ENCODE assay signal across 8 mouse cellular contexts in the genomic region with DNA sequence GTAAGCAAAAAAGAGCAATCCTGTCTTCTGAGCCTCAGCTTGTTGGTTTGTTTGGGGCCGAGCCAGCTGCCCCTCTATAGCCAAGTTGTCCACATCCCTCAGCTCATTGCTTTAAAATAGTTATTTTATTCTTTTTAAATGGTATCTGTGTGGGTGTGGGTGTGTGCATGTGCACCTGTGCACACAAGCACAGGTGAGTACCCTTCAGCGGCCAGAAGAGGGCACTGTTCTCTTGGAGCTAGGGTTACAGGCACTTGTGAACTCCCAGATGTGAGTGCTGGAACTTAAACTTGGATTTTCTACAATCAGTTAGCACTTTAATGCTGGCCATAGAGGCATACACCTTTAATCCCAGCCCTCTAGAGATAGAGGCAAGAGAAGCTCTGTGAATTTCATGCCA. TPM values are rescaled to one million over a fixed set of nuclear protein-coding genes. Genes with fewer than 3 reads are reported as not detected.
DNase-seq lines count a peak whose midpoint lies in the region; ATAC-seq and TF ChIP-seq lines count a peak whose summit lies in the region.

No protein-coding gene starts in this region.

- TF ChIP-seq CTCF in kidney, adult 2 months (conservative IDR thresholded peaks at IDR 0.05; ENCODE audit: insufficient read depth, insufficient read length, low read depth, low read length), result peak; percentile 83

- H3K27ac ChIP-seq in kidney, adult 2 months (ENCODE audit: insufficient read depth, low read depth, low read length), result no peak overlapping the region
- no peak overlapping the region for H3K27ac ChIP-seq in kidney, embryonic 14.5 days (ENCODE audit: low read depth, low read length)

- 41% methylated on average over 2 of the region's 2 CpGs for WGBS in kidney, adult 2 months
- 46% methylated on average over 2 of the region's 2 CpGs for WGBS in kidney, embryonic 14.5 days

- H3K36me3 ChIP-seq in kidney, adult 2 months (ENCODE audit: control insufficient read depth, insufficient read depth, low read length), result no peaks in the 10 kb centered on the region
- H3K36me3 ChIP-seq in kidney, embryonic 14.5 days (ENCODE audit: control insufficient read depth, insufficient read depth, low read length), result no peaks in the 10 kb centered on the region

- no peak overlapping the region for H3K4me3 ChIP-seq in kidney, adult 2 months (ENCODE audit: insufficient read depth, low read depth, low read length)
- no peak overlapping the region for H3K4me3 ChIP-seq in kidney, embryonic 14.5 days (ENCODE audit: low read length)

- no peaks in the 10 kb centered on the region for H3K4me1 ChIP-seq in kidney, adult 2 months (ENCODE audit: control insufficient read depth, insufficient read depth, low read length)
- no peaks in the 10 kb centered on the region for H3K4me1 ChIP-seq in kidney, embryonic 14.5 days (ENCODE audit: control insufficient read depth, insufficient read depth, low read length)

- ATAC-seq in kidney, embryonic 14.5 days (ENCODE audit: low FRiP score, low TSS enrichment), result no peak
- ATAC-seq in activated CD4-positive, CD25-positive, alpha-beta regulatory T cell, adult 4 months, result no peak

- H3K4me2 ChIP-seq in kidney, embryonic 14.5 days (replicated peaks; ENCODE audit: low read depth, low read length), result no peak overlapping the region

- H3K27me3 ChIP-seq in kidney, adult 2 months (replicated peaks; ENCODE audit: control insufficient read depth, insufficient read depth, low read length), result no peaks in the 10 kb centered on the region
- no peaks in the 10 kb centered on the region for H3K27me3 ChIP-seq in kidney, embryonic 14.5 days (ENCODE audit: control insufficient read depth, insufficient read depth, low read length)

- no peak for TF ChIP-seq POLR2A in kidney, adult 2 months (IDR thresholded peaks at IDR 0.05; ENCODE audit: low read depth, low read length)

- H3K9ac ChIP-seq in kidney, embryonic 14.5 days (ENCODE audit: low read depth, low read length), result no peak overlapping the region

- intact Hi-C loops in heart, postnatal 36 days (cut with DNase I), result loop anchor here (1.0 to 2.0 kb wide), 2 partner anchors 66 to 607 kb away; no protein-coding TSS in a partner anchor

- DNase-seq in kidney, adult 2 months, result peak; percentile 59
- peak; percentile 8 for DNase-seq in MN1 (ENCODE audit: low spot score)
- DNase-seq in c-Kit-positive CD71-positive TER-119-positive erythroid progenitor cells, embryonic 14.5 days (ENCODE audit: low spot score), result peak; percentile 17
- peak; percentile 38 to 46 for DNase-seq in heart, postnatal 36 days
- peak; percentile 39 for DNase-seq in lung, postnatal 25 days (ENCODE audit: low spot score)
- no peak for DNase-seq in left cerebral cortex, adult 8-10 months (ENCODE audit: low spot score in 2 of 2)

- H3K9me3 ChIP-seq in kidney, embryonic 14.5 days (ENCODE audit: control insufficient read depth, low read length), result no peaks in the 10 kb centered on the region

RNA-seq across cellular contexts. Expression of a gene that starts 26.8 kb away (rescaled TPM):
- polyA plus RNA-seq in kidney, adult 2 months (2012; rRNA removed), result 135 and 164 TPM in 2 replicates
- polyA plus RNA-seq in kidney, embryonic 14.5 days (2014; fragmentation: Nextera tagmentation; extraction: Ambion mirVana), result 5.1 and 5.3 TPM in 2 replicates
- 10 to 100 TPM; 23.6 to 30.0 TPM for total RNA-seq in heart, postnatal 36 days (2021)
- polyA plus RNA-seq in activated CD4-positive, CD25-positive, alpha-beta regulatory T cell, adult 4 months (2017; shearing (Covaris generic)), result under 1 TPM in 1 of 2 experiments, not detected in 1; 0.59 TPM
- total RNA-seq in left cerebral cortex, adult 8-10 months (2022), result 10 to 100 TPM; 27.1 to 36.0 (median 33.1) TPM

Comparison
In these comparisons a context has a peak if more than half of its experiments do, and no peak if none do; other contexts are left out.
1. RNA of a gene that starts 26.8 kb away (polyA plus RNA-seq): 135 to 164 TPM in kidney, adult 2 months; 5.1 to 5.3 TPM in kidney, embryonic 14.5 days and 0.59 TPM in activated CD4-positive, CD25-positive, alpha-beta regulatory T cell, adult 4 months; every median in the first group is over 10 times any median in the second.
2. DNase-seq: peak in kidney, adult 2 months (single experiment), MN1 (single experiment), c-Kit-positive CD71-positive TER-119-positive erythroid progenitor cells, embryonic 14.5 days (single experiment), heart, postnatal 36 days (2 of 2) and lung, postnatal 25 days (single experiment); none in left cerebral cortex, adult 8-10 months (0 of 2).